Mouse (Mus musculus): Measurements from ENCODE around the gene Greb1.
A peak's percentile ranks its signal among the peaks of the same experiment; 100 is the strongest.
"Not testable (repeated sequence)": the region's sequence is repeated elsewhere in the genome, so short reads cannot be mapped to it uniquely, and the experiment has no call there.

Greb1 gene

DNA sequence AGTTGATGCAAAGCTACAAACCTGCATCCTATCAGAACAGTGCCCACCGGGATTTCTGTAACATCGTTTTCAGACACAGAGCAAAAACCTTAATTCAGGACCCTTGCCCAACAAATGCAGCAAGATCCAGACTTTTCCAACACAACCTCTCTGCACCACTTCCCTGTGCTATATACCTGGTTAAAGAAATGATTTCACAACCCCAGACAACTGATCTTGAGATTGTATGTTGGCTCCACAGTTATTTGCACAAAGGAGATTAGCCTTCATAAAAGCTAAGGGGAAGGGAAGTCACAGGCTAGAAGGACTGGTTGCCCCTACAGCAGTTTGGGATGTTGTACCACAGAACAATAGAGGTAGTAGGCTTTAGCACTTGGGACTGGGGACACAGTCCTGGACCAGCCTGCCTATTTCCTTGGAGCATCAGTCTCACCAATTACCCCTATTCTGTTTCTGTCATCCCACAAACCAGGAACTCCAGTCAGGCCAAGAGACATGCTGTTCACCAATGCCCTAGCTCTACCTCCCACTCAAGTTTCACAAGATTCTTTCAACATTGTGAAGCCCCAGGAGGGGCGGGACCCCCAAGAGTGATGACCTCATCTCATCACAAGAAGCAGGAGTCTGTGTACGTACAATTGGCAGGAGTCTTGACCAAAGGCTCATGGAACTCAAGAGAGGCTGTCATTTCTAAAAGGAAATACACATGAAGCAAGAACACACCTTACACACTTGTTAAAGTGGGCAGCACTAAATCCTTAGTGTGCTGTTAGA, 36.9 kb downstream of the Greb1 start:
- no peak for DNase-seq (ENCODE audit: low spot score)

DNA sequence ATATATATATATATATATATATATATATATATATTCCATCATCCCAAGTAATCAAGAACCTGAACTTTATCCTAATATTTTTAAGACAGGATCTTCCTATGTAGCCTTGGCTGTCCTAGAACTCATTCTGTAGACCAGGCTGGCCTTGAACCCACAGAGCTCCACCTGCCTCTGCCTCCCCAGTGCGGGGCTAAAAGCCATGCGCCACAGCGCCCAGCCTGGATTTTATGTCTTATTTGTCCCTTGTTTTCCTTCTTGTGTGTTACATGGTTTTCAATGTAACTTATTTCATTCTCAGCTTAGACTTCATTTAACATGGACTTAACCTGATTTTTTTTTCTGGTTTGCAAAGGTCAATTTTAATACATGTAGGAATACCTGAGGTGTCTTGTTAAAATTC, 39.2 kb downstream of the Greb1 start:
- DNase-seq (ENCODE audit: low spot score), result no peak

DNA sequence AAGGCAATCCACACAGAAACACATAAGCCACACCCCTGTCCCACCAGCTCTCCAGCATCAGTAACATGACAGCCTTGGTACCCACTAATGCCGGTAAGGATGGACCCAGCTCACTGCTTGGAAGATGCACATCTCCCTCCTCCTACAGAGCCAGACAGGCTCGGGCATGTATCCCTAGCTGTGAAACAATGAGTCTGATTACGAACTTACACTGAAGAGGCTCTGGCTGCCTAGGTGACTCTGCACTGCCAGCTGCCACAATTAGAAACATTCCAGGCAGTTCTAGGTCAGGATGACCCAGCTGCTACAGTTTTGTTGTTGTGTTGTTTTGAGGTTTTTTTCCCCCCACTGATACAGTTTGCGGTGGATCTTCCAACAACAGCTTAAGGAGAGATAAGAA, 40.4 kb downstream of the Greb1 start:
- DNase-seq (ENCODE audit: low spot score), result no peak

DNA sequence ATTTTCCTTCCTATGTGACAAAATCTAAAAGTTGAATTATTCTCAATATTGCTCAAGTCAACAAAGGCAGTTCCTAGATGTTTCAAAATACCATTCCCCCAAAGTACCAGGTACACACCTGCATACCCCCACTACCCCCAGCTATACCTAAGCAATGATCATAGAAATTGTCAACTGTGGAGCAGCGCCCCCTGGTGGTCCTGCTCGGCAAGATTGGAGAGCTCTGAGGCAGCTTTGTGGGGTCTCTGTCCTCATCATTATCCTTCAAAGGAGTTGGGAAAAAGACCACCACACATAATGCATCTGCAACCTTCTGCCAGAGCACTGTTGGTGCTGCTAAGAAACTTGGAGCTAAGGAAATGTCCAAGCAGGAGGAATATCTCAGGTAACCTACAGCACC, 46.4 kb downstream of the Greb1 start:
- peak; percentile 71 for DNase-seq (ENCODE audit: low spot score)

DNA sequence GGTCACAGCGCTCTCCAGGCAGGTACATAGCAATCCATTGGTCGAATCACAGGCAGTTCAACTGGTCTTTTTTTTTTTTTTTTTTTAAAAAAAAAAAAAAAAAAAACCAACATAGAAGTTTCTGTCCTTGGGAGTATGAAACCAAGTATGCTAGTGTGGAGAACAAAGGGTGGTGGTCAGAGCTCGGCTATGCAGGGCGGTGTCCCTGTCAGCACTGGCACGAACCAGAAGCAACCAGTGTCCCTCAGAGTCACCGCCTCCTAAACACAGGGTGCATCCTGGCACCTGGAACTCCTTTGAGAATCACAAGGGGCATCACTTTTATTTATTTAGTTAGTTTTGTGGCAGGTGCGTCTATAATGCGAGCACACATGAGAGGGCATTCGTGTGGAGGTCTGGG, 47.1 kb downstream of the Greb1 start:
- no peak for DNase-seq (ENCODE audit: low spot score)

DNA sequence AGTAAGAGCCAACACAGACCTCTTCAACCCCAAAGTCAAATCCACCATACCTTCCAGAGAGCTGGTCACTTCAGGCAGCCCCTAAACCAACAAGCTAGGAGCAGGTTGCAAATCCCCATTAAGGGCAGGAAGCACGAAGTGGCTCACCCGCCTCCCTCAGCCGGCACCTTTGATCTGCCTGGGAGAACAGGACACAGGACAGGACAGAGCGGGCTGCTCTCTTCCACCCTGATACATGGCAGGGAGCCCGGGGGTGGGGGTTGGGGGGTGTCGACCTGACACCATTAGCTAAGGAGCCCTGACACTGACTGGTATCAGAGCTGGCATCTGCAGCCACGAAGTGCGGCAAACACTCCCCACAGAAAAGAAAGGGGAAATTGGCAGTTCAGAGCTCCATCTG, 47.6 kb downstream of the Greb1 start:
- DNase-seq (ENCODE audit: low spot score), result peak; percentile 54

DNA sequence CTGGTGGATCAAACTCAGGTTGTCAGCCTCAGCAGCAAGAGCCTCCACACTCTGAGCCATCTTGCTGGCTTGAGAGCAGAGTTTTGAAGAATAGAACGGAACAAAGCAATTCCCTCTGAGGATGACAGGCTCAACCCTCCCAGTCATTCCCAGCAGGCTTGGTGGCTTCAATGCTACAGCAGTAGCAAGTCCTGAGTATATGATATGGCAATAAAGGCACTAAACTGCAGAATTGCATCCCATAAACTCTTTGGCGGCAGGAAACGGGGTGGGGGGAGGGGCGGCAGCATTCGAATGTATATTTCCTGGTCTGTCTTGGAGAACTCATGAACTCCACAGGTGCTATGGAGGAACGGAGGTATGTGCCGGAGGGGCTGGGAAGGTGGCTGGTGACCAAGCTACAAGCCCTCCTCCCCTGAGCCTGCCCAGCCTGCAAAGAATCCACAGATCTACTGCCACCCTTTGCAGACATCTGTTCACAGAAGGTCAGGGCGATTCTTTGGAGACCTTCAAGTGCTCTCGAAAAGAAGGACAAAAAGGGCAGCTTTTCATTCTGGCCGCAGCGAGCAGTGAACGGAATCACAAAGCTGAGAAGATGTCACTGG, 48.3 kb downstream of the Greb1 start:
- peak; percentile 27 for DNase-seq (ENCODE audit: low spot score)

DNA sequence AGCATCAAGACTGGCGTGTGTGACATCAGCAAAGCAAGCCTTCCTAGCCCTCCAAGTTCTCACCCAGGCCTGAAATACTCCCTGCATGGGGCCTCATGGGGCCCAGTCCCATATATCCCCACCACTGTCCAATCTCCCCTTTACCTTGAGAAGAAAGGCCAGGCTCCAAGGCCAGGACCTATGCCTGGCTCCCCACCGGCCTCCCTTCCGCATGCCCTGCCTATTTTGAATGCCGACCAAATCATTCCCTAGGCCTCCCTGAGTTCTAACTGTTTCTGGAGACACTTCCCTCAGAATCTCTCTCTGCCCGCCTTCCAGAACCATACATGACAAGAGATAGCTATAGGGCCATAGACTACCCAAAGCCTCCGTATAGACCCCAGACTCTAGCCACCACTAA, 49.1 kb downstream of the Greb1 start:
- DNase-seq (ENCODE audit: low spot score), result no peak

DNA sequence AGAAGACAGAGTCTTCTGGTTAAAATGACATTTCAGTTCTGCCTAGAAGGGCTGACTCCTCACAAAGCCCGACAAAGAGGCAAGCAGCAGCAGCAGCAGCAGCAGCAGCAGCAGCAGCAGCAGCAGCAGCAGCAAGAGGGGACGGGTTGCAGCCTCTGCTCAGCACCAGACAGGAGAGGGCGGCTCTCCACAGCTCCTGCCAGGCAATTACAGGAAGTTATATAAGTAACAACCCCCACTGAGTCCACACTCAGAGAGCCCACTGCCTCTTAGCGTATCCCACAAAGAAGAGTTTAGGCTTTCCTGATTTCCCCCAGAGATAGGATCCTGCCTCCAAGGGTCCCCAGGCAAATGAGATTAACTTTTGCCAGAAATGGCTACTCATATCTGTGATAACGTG, 60.6 kb downstream of the Greb1 start:
- DNase-seq (ENCODE audit: low spot score), result peak; percentile 41

DNA sequence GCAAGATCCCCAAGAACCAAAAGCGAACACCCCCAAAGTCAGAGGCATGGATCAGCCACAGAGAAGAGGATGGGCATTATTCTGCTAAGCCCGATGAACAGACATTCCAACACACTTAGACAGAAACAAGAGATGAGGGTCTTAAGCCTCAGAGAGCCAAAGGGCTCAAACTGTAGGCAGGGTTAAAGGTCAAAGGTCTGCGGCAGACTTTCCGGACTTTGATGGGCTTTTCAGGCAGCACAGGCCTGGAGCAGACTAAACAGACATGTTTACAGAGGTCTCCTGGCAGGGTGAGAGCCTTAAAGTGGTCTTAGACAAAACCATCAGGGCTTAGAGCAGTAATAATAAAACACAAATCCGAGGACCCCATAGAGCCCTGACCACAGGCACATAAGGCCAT, 63.4 kb downstream of the Greb1 start:
- peak; percentile 80 for DNase-seq (ENCODE audit: low spot score)

DNA sequence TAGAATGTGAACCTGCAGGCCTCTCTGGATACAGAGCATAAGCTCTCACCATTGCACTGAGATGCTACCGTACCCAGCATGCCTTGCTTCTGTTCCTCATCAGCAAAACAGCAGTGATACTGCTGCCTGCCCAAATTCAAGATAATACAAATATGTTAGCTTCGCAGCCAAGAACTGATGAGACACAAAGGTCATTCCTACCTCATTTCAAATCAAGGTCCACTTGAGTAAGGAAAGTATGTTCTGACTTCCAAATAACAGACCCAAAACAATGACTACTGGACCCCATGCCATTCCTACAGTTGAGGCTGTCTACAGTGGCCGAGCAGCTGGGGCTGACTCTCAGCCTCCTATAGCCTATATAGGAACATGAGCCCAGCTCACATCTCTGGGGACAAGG, 66.0 kb downstream of the Greb1 start:
- DNase-seq (ENCODE audit: low spot score), result no peak

DNA sequence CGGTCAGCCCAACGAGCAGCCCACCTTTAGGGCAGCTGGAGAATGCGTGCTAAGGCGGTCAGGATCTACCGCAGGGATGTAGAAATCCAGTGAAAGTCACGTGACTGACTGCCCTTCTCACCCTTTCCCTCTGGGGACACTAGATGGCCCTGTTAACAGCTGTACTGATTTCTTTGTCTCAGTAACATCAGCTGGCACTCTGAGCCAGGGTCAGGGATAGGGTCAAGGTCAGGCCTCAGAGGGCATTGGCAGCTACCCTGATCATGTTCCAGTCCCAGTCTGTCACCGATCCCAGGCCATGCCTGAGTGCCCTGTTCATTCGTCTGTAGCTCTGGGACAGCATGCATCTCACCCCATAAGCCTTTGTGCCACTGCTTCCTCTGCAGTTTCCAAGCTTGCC, 66.7 kb downstream of the Greb1 start:
- DNase-seq (ENCODE audit: low spot score), result peak; percentile 85

DNA sequence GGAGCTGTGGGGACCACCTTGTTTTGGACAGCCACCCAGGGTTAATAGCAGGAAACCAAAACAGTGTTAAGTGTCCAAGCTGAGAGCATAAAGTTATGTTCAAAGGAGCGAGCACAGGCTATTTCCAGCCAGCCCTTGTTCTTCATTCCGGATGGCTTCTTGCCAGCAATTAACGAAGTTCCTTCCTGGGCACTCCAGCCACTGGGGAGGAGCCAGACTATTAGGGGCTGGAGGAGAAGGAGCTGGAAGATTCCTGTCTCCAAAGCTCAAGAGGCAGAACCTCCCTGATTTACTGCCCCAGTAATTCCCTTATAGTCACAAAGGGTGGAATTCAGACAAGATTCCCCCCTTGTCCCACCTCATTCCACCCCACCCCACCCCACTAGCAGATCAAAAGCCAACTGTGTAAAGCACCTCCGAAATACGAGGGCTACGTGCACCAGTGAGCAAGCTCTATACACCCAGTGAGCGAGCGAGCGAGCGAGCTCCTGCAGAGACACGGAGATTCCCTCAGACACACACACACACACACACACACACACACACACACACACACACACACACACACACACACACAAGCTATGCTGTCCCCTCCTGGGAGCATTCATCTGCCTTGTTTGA, 69.5 kb downstream of the Greb1 start:
- DNase-seq (ENCODE audit: low spot score), result peak; percentile 50

DNA sequence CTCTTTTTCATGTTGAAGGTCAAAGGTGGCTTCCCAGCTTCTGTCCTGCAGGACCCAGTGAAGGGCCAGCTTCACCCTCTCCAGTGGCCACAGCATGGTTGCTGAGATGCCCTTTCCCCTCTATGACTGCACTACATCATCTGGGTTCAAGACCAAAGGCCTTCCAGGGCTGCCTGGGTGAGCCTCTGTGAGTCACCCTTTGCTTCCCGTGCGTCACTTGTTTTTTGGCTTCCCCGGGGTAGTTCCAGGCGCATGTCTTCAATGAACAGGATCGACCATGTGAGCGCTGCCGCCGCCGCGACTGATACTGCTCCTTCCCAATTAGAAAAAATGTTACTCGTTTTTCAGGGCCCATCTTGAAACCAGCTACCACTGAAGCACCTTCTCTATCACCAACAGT, 70.5 kb downstream of the Greb1 start:
- DNase-seq (ENCODE audit: low spot score), result no peak

DNA sequence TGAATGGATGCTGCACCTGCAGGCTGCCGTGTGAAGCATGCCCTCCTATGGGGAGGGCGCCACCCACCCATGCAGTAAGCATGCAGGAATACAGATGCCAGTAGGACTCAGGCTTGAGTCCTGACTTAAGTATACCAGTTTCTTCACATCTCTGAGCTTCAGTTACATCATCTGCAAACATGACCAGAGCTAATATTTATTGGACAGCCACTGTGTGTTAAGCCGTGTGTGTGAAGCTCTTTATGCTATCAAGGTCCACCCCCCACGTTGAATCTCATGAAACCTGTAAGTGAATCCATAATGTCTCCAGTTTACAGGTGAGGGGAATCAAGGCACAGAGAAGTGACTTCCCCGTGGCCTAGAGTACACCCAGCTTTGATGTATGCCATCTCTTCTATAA, 72.5 kb downstream of the Greb1 start:
- DNase-seq (ENCODE audit: low spot score), result no peak

DNA sequence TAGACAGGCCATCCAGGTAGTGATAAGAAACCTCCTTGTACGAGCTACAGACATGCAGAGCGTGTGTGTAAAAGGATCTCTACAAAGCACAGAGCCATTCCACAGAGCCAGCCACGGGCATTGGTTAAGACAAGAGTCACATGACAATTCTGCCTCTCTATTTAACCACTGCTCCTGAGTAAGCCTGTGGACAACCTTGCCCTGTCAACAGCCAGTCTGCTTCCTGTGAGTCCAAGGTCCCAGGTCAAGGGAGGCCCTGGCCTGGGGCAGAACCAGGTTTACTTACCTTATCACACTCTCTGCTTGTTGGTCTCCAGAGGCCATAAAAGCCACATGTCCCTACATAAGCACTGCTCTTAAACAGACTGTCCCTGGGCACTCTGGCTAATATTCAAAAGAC, 74.5 kb downstream of the Greb1 start:
- DNase-seq (ENCODE audit: low spot score), result no peak

DNA sequence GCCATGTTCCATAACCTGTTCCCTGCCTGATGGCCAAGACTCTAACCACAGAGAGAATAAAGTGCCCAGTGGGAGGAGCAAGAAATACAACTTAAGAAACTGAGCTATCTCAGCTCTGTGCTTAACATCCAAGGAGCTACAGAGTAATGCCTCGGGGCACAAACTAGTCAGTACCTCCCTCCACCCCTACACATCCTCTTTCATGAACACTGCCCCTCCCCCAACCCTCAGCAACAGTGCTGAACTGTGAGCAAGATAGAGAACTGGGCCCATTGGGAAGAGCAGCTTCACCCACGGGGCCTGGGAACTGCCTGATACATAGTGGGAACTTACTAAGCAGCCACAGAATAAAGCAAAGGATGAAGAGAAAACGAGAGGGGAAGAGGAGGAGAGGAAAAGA, 77.1 kb downstream of the Greb1 start:
- DNase-seq (ENCODE audit: low spot score), result peak; percentile 44

DNA sequence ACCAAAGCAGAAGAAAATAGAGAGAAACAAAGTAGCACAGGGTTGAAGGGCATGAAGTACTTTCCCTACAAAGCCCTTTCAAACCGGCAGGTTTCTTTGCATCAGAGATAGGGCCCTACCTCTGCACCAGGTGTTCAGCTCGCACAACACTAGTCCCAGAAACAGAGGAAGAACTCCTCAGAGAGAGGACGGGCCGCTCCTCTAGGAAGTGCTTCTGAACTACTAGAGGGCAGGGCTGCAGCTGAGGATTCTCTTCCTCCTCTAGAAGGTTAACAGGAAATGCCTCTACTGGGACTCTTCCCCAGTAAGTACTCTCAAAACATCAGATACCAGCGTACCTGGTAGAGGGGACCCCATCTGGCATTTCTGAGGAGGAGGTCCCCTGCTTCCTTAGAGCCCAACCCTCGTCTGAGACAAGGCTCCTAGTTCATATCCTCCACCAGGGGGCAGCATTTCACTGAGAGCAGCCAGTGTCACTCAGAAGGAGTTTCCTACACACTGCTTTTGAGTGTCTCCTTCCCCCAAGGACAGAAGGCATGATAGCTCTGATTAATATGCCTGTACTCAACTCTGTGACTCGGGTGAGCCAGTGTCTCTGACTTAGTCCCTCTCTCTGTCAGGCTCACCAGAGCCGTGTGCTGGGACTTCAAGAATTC, 81.9 kb downstream of the Greb1 start:
- peak; percentile 90 for DNase-seq (ENCODE audit: low spot score)

DNA sequence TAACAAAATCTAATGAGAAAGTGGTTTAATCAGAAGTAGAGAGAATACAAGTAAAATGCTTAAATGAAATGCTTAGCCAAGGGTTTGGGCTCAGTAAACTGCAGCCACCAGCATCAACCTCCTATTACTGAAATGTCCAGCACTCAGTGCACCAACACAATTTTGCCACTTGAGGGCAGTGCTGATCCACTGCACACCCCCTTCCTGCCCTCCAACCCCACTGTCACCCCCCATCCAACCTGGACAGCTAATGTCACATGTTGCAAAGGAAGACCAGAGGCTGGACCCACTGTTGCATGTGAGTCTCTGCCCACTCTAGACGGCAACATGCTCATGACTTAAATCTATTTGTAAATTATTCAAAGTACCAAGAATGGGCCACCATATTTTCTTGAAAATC, 83.0 kb downstream of the Greb1 start:
- DNase-seq (ENCODE audit: low spot score), result peak; percentile 70

DNA sequence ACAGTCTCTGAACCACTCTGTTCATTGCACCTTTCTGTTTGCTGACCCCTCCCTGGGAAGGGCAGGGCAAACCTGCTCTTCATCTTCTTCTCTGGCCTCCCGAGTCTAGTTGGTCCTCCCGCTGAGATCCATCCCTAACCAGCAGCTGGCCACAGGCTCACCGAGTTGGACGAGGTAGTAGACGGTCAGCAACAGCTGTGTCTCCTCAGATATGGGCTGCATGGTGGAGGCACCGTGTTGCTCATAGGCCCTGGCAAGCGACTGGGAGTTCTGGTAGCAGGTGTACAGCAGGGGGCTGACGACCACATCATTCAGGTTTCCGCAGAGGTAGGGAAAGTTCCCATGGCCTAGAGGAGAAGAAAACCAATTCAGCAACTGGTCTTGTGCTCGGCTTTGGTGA, 86.1 kb downstream of the Greb1 start:
- no peak for DNase-seq (ENCODE audit: low spot score)

DNA sequence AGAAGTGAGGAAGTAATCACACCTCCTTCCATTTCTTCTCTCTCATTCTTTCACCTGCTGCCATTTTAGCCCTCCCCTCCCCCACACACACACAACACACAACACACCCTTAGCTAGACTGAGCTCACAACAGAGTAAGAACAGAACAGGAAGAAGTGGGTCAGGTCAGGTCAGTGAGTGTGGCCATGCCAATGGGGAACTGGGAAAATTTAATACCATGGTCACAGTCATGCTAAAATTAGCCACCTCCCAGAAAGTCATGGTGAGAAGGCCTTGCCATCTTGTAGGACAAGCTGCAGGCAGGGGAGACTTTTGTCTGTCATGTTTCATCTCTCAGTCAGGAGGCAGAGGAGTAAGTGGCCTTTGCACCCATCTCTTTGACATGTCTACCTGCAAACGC, 102.0 kb downstream of the Greb1 start:
- DNase-seq (ENCODE audit: low spot score), result no peak

DNA sequence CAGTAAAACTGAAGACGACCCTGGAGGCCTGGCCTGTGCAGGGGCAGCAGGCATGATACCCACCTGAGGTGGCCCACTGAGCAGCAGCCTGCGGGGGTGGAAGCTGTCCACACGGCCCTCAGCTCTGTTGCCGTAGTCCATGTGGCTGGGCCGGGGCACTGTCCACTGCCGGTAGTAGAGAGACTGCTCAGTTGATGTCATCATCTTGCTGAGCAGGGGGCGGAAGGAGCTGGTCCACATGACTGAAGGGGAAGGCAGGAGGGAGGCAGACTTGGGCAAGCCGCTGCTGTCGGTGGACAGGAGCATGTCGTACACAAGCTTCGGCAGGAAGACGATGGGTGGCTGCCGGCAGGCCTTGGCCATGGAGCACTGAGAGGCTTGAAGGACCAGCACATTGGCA, 104.5 kb downstream of the Greb1 start:
- DNase-seq (ENCODE audit: low spot score), result no peak

DNA sequence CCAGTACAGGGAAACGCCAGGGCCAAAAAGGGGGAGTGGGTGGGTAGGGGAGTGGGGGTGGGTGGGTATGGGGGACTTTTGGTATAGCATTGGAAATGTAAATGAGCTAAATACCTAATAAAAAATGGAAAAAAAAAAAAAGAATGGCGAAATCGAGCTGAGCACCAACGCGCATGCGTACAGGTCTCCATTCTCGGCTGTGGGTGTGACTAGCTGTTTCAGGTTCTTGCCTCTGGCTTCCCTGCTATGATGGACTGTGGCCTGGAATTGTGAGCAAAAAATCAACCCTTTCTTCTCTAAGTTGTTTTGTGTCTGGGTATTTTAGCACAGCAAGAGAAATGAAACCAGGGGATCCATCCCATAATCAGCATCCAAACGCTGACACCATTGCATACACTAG, 105.4 kb downstream of the Greb1 start:
- DNase-seq (ENCODE audit: low spot score), result not testable (repeated sequence)

Measured in embryo, embryonic 10 days (tissue).